Mouse (Mus musculus): ENCODE data around the gene Cpne9.

- no peak for TF ChIP-seq CTCF (IDR thresholded peaks at IDR 0.05; ENCODE audit: insufficient read depth, low read depth, low read length)
- no peak for TF ChIP-seq POLR2A (IDR thresholded peaks at IDR 0.05; ENCODE audit: insufficient read depth, low read depth, low read length)
Observed at GRCm38 (mm10) chr6:113353696-113354095, 71.6 kb downstream of the Cpne9 start.

All from olfactory bulb, adult 2 months (tissue).